Comparison of ENCODE assay signal across 14 mouse cellular contexts in genomic region chr14:121214636-121215257, GRCm38 (mm10).
DNase-seq lines count a peak whose midpoint lies in the region; ATAC-seq and TF ChIP-seq lines count a peak whose summit lies in the region.
"Had no signal": no experiment of that assay in that cellular context is flagged by ENCODE, and none has a peak within 500 bp of the region (broad histone marks: within the 10 kb centered on the region; RNA-seq: fewer than 3 reads in every experiment).

No protein-coding gene starts in this region.

- no peaks in the 10 kb centered on the region for H3K9me3 ChIP-seq in forebrain, postnatal 0 days (ENCODE audit: low read length)
- H3K9me3 ChIP-seq in forebrain, embryonic 11.5 days (ENCODE audit: control insufficient read depth, low read length), result no peaks in the 10 kb centered on the region
- no peaks in the 10 kb centered on the region for H3K9me3 ChIP-seq in midbrain, embryonic 16.5 days (replicated peaks; ENCODE audit: control insufficient read depth, low read length, poor library complexity, severe bottlenecking)
- no peaks in the 10 kb centered on the region for H3K9me3 ChIP-seq in heart, embryonic 11.5 days (replicated peaks; ENCODE audit: control insufficient read depth, low read length)
- H3K9me3 ChIP-seq: hindbrain, embryonic 15.5 days; limb, embryonic 13.5 days; midbrain, embryonic 13.5 days had no signal

- H3K27me3 ChIP-seq in forebrain, postnatal 0 days (ENCODE audit: insufficient read depth, low read length), result no peaks in the 10 kb centered on the region
- H3K27me3 ChIP-seq in forebrain, embryonic 11.5 days (ENCODE audit: control insufficient read depth, insufficient read depth, low read length), result no peaks in the 10 kb centered on the region
- H3K27me3 ChIP-seq in midbrain, embryonic 16.5 days (ENCODE audit: control insufficient read depth, insufficient read depth, low read depth, low read length), result no peaks in the 10 kb centered on the region
- no peaks in the 10 kb centered on the region for H3K27me3 ChIP-seq in heart, embryonic 11.5 days (ENCODE audit: control insufficient read depth, insufficient read depth, low read length)
- H3K27me3 ChIP-seq: hindbrain, embryonic 15.5 days; limb, embryonic 13.5 days; midbrain, embryonic 13.5 days had no signal

- no peak for TF ChIP-seq CTCF in forebrain, postnatal 0 days (IDR thresholded peaks at IDR 0.05; ENCODE audit: low read depth)
- no peak for TF ChIP-seq CTCF in layer of hippocampus, adult 2 months (conservative IDR thresholded peaks at IDR 0.05)

- no peak overlapping the region for H3K9ac ChIP-seq in forebrain, postnatal 0 days
- no peak overlapping the region for H3K9ac ChIP-seq in forebrain, embryonic 11.5 days (ENCODE audit: low read length)
- no peak overlapping the region for H3K9ac ChIP-seq in midbrain, embryonic 16.5 days (ENCODE audit: low read depth, low read length)
- H3K9ac ChIP-seq in heart, embryonic 11.5 days (ENCODE audit: low read depth, low read length), result no peak overlapping the region
- H3K9ac ChIP-seq: hindbrain, embryonic 15.5 days; limb, embryonic 13.5 days; midbrain, embryonic 13.5 days had no signal

- no peak for ATAC-seq in forebrain, postnatal 0 days
- ATAC-seq in forebrain, embryonic 11.5 days (replicated peaks; ENCODE audit: low FRiP score), result no peak
- ATAC-seq in midbrain, embryonic 16.5 days, result no peak
- no peak for ATAC-seq in heart, embryonic 11.5 days (replicated peaks; ENCODE audit: insufficient number of reproducible peaks, low FRiP score, low TSS enrichment)
- ATAC-seq: midbrain, embryonic 13.5 days had no signal

- no peaks in the 10 kb centered on the region for H3K4me1 ChIP-seq in forebrain, postnatal 0 days (ENCODE audit: insufficient read depth)
- H3K4me1 ChIP-seq in forebrain, embryonic 11.5 days (replicated peaks; ENCODE audit: control insufficient read depth, insufficient read depth, low read length), result 0 out of 2 replicates have a peak, but pooled peaks cover 2% of the 10 kb centered on the region
- peaks cover 14% of the 10 kb centered on the region for H3K4me1 ChIP-seq in midbrain, embryonic 16.5 days (ENCODE audit: control insufficient read depth, insufficient read depth, low read length)
- H3K4me1 ChIP-seq in heart, embryonic 11.5 days (ENCODE audit: control insufficient read depth, insufficient read depth, low read length), result peaks cover 17% of the 10 kb centered on the region

- no peak overlapping the region for H3K4me3 ChIP-seq in forebrain, postnatal 0 days (ENCODE audit: low read depth, low read length)
- H3K4me3 ChIP-seq in forebrain, embryonic 11.5 days (ENCODE audit: low read depth, low read length), result no peak overlapping the region
- no peak overlapping the region for H3K4me3 ChIP-seq in layer of hippocampus, adult 2 months
- H3K4me3 ChIP-seq in midbrain, embryonic 16.5 days (ENCODE audit: low read depth, low read length), result no peak overlapping the region
- H3K4me3 ChIP-seq in heart, embryonic 11.5 days (ENCODE audit: low read depth, low read length), result no peak overlapping the region
- H3K4me3 ChIP-seq: hindbrain, embryonic 15.5 days; limb, embryonic 13.5 days; midbrain, embryonic 13.5 days had no signal

- WGBS in forebrain, postnatal 0 days, result 81% methylated on average over 11 of the region's 11 CpGs
- WGBS in forebrain, embryonic 11.5 days, result 89% methylated on average over 11 of the region's 11 CpGs
- 79% methylated on average over 11 of the region's 11 CpGs for WGBS in midbrain, embryonic 16.5 days
- WGBS in heart, embryonic 11.5 days (ENCODE audit: insufficient replicate concordance), result 78% methylated on average over 11 of the region's 11 CpGs

- 0 out of 2 replicates have a peak overlapping the region, but pooled peaks have one; percentile 16 for H3K27ac ChIP-seq in forebrain, postnatal 0 days (ENCODE audit: low read depth, low read length)
- H3K27ac ChIP-seq in forebrain, embryonic 11.5 days (ENCODE audit: low read depth, low read length), result no peak overlapping the region
- peak overlapping the region; percentile 2; the same call in 1 of the 2 replicates for H3K27ac ChIP-seq in layer of hippocampus, adult 2 months
- no peak overlapping the region for H3K27ac ChIP-seq in midbrain, embryonic 16.5 days (ENCODE audit: low read length)
- H3K27ac ChIP-seq in heart, embryonic 11.5 days (ENCODE audit: low read depth, low read length), result no peak overlapping the region
- H3K27ac ChIP-seq: hindbrain, embryonic 15.5 days; limb, embryonic 13.5 days; macrophage; midbrain, embryonic 13.5 days had no signal

- peaks cover 5% of the 10 kb centered on the region; the same call in 1 of the 2 replicates for H3K36me3 ChIP-seq in forebrain, postnatal 0 days (ENCODE audit: insufficient read depth)
- H3K36me3 ChIP-seq in forebrain, embryonic 11.5 days (ENCODE audit: control insufficient read depth, insufficient read depth, low read length), result no peaks in the 10 kb centered on the region
- no peaks in the 10 kb centered on the region for H3K36me3 ChIP-seq in midbrain, embryonic 16.5 days (ENCODE audit: control insufficient read depth, insufficient read depth, low read length)
- no peaks in the 10 kb centered on the region for H3K36me3 ChIP-seq in heart, embryonic 11.5 days (ENCODE audit: control insufficient read depth, insufficient read depth, low read length)
- H3K36me3 ChIP-seq: midbrain, embryonic 13.5 days had no signal

- DNase-seq in forebrain, postnatal 0 days, result no peak
- no peak for DNase-seq in forebrain, embryonic 11.5 days (ENCODE audit: low spot score)
- no peak for DNase-seq in layer of hippocampus, adult 2 months (ENCODE audit: low spot score in 2 of 2)
- DNase-seq in layer of hippocampus, postnatal 14 days (ENCODE audit: low spot score in 2 of 2), result no peak
- peak; percentile 38 for DNase-seq in adrenal gland, postnatal 14 days
- DNase-seq in lung, postnatal 14 days, result peak; percentile 37
- DNase-seq: cerebellum, adult 18-20 months; spleen, adult 18-20 months had no signal

- no peak overlapping the region for H3K4me2 ChIP-seq in forebrain, postnatal 0 days (ENCODE audit: low read depth)
- H3K4me2 ChIP-seq in forebrain, embryonic 11.5 days (ENCODE audit: low read depth, low read length, severe bottlenecking), result no peak overlapping the region
- no peak overlapping the region for H3K4me2 ChIP-seq in midbrain, embryonic 16.5 days (ENCODE audit: low read length)
- no peak overlapping the region for H3K4me2 ChIP-seq in heart, embryonic 11.5 days
- H3K4me2 ChIP-seq: hindbrain, embryonic 15.5 days; limb, embryonic 13.5 days; midbrain, embryonic 13.5 days had no signal

Comparison
In these comparisons a context has a peak if more than half of its experiments do, and no peak if none do; other contexts are left out.
1. H3K27ac ChIP-seq: peak in forebrain, postnatal 0 days (single experiment) and layer of hippocampus, adult 2 months (single experiment); none in forebrain, embryonic 11.5 days (single experiment), midbrain, embryonic 16.5 days (single experiment) and heart, embryonic 11.5 days (single experiment).
2. DNase-seq: peak in adrenal gland, postnatal 14 days (single experiment) and lung, postnatal 14 days (single experiment); none in forebrain, postnatal 0 days (single experiment), forebrain, embryonic 11.5 days (single experiment), layer of hippocampus, adult 2 months (0 of 2) and layer of hippocampus, postnatal 14 days (0 of 2).